Mouse (Mus musculus) liver, postnatal 0 days (tissue): ENCODE data around the gene Dennd2d.

Experiments
- CTCF ChIP-seq: sonication (generic); IDR thresholded peaks from 2 replicates; pipeline ENCODE4 v1.5.1; 2016; ENCODE audit warnings: antibody characterized with exemption, low read depth
- EP300 ChIP-seq: IDR thresholded peaks from 2 replicates; pipeline ENCODE4 v1.6.1; 2016; ENCODE audit warnings: antibody characterized with exemption, low read depth, mild to moderate bottlenecking

DNA sequence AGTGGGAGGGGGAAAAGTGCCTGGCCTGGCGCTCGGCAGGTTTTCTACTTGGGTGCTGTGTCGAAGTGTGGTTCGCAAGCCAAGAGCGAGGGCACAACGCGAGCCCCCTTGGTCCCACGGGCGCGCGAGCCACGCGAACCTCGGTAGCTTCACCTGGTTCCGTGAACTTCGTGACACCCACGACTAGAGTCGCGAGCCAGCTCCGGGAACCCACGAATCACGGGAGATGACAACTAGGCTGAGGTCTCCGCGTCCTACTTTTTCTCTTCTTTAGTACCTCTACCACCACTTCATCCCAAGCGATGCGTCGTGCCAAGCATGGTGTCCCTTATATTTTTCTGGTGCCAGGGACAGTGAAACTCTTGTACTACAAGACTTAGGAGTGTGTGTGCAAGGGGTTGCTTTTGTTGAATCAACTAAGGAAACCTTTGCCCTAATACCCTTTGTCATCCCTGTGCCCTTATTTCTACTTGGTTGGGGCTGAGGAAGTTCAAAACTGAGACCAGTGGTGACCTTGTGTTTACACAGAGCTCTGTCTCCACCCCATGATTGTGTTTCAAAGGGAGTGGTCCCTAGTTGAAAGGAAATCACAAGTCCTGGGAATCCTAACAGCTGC lies 65.8 kb downstream of the Dennd2d start:
- TF ChIP-seq EP300: peak; percentile 41; the same call in 1 of the 2 replicates
- no peak for TF ChIP-seq CTCF
